Mouse (Mus musculus) CH12.LX (cell line): Measurements from ENCODE around the gene Gng2. TPM values are rescaled to one million over a fixed set of nuclear protein-coding genes. Genes with fewer than 3 reads are reported as not detected.

Experiments used
- DNase-seq: peaks from one replicate; pipeline ENCODE4 v3.0.0-alpha.2; 2013; ENCODE audit errors: extremely low read depth
- H3K27ac ChIP-seq: 2 replicates; pipeline ENCODE4 v1.5.1; 2012; ENCODE audit warnings: low read depth, mild to moderate bottlenecking, control low read depth, moderate library complexity; ENCODE audit not compliant: insufficient read depth
- H3K27me3 ChIP-seq: replicated peaks from 2 replicates; pipeline ENCODE3; 2012; ENCODE audit warnings: inconsistent platforms
- H3K36me3 ChIP-seq, 2 experiments: replicated peaks in 1 of 2; 2 replicates each; pipeline versions ENCODE3 to v1.6.1; 2012; ENCODE audit warnings: inconsistent platforms in 1 of 2, low read length in 1 of 2, mild to moderate bottlenecking in 1 of 2, mixed read lengths in 1 of 2, moderate library complexity in 1 of 2; ENCODE audit not compliant: control insufficient read depth in 1 of 2, insufficient read depth in 1 of 2
- H3K4me1 ChIP-seq, 2 experiments: 2 replicates each; pipeline ENCODE4 v1.6.1; 2012; ENCODE audit warnings: inconsistent platforms in 1 of 2, moderate library complexity in 1 of 2; ENCODE audit not compliant: insufficient read depth in 2 of 2, control insufficient read depth in 1 of 2
- H3K4me2 ChIP-seq: 2 replicates; pipeline ENCODE4 v1.6.1; 2012; ENCODE audit warnings: low read depth, mild to moderate bottlenecking, control low read depth; ENCODE audit not compliant: poor library complexity, insufficient read depth, severe bottlenecking
- H3K4me3 ChIP-seq, 3 experiments: fragments of 150-350 bp in 1 of 3; sonication (generic) in 1 of 3; replicated peaks in 1 of 3; 2 replicates each; pipeline versions ENCODE3 to v1.5.1; 2011 to 2012; ENCODE audit warnings: low read depth in 2 of 3, low read length in 2 of 3, mild to moderate bottlenecking in 2 of 3, moderate library complexity in 2 of 3, control low read depth in 1 of 3, improper control_type of control experiment in 1 of 3, inconsistent platforms in 1 of 3, mixed read lengths in 1 of 3; ENCODE audit not compliant: poor library complexity in 1 of 3
- H3K79me2 ChIP-seq: replicated peaks from 2 replicates; pipeline ENCODE4 v1.6.1; 2012; ENCODE audit warnings: mild to moderate bottlenecking, moderate library complexity; ENCODE audit not compliant: control insufficient read depth, poor library complexity, insufficient read depth, severe bottlenecking; ENCODE audit errors: extremely low read depth
- H3K9ac ChIP-seq: 2 replicates; pipeline ENCODE4 v1.6.1; 2012; ENCODE audit warnings: low read depth, mild to moderate bottlenecking, control low read depth, moderate library complexity; ENCODE audit not compliant: insufficient read depth
- H3K9me3 ChIP-seq: replicated peaks from 2 replicates; pipeline ENCODE3; 2012; ENCODE audit warnings: low read length, inconsistent platforms, mixed read lengths
- BHLHE40 ChIP-seq: IDR thresholded peaks from 2 replicates; pipeline ENCODE4 v1.6.1; 2011; ENCODE audit warnings: mild to moderate bottlenecking, low read depth, low read length, improper control_type of control experiment
- CHD1 ChIP-seq: IDR thresholded peaks from 2 replicates; pipeline ENCODE4 v1.6.1; 2012; ENCODE audit warnings: low read depth, low read length, improper control_type of control experiment, inconsistent platforms
- CHD2 ChIP-seq: IDR thresholded peaks from 2 replicates; pipeline ENCODE4 v1.6.1; 2011; ENCODE audit warnings: low read length, improper control_type of control experiment
- CTCF ChIP-seq, 2 experiments: IDR thresholded peaks in 1 of 2; conservative IDR thresholded peaks in 1 of 2; 2 replicates each; pipeline ENCODE4 v1.5.1; 2011 to 2012; ENCODE audit warnings: low read depth in 2 of 2, low read length in 2 of 2, improper control_type of control experiment in 1 of 2, inconsistent platforms in 1 of 2, mild to moderate bottlenecking in 1 of 2, moderate library complexity in 1 of 2
- ELF1 ChIP-seq: IDR thresholded peaks from 2 replicates; pipeline ENCODE4 v1.6.1; 2014; ENCODE audit warnings: low read depth, mild to moderate bottlenecking, inconsistent platforms, low read length, improper control_type of control experiment
- EP300 ChIP-seq: IDR thresholded peaks from 2 replicates; pipeline ENCODE4 v1.6.1; 2011; ENCODE audit warnings: low read length, improper control_type of control experiment
- ETS1 ChIP-seq: conservative IDR thresholded peaks from 2 replicates; pipeline ENCODE4 v1.6.1; 2012; ENCODE audit warnings: low read depth, mild to moderate bottlenecking, inconsistent platforms, low read length, improper control_type of control experiment, moderate library complexity
- GABPA ChIP-seq: IDR thresholded peaks from 2 replicates; pipeline ENCODE4 v1.6.1; 2012; ENCODE audit warnings: low read depth, low read length, improper control_type of control experiment, inconsistent platforms; ENCODE audit not compliant: insufficient replicate concordance
- HCFC1 ChIP-seq: IDR thresholded peaks from 2 replicates; pipeline ENCODE4 v1.6.1; 2012; ENCODE audit warnings: low read depth, mild to moderate bottlenecking, inconsistent platforms, low read length, improper control_type of control experiment
- IRF4 ChIP-seq: IDR thresholded peaks from 2 replicates; pipeline ENCODE4 v1.6.1; 2014; ENCODE audit warnings: low read depth, mild to moderate bottlenecking, inconsistent platforms, low read length, improper control_type of control experiment
- JUN ChIP-seq: IDR thresholded peaks from 2 replicates; pipeline ENCODE4 v1.6.1; 2011; ENCODE audit warnings: low read depth, mild to moderate bottlenecking, low read length, improper control_type of control experiment, moderate library complexity; ENCODE audit not compliant: insufficient read depth
- JUND ChIP-seq: conservative IDR thresholded peaks from 2 replicates; pipeline ENCODE4 v1.6.1; 2011; ENCODE audit warnings: low read depth, low read length, improper control_type of control experiment
- MAFK ChIP-seq: IDR thresholded peaks from 2 replicates; pipeline ENCODE4 v1.6.1; 2011; ENCODE audit warnings: low read length, improper control_type of control experiment; ENCODE audit not compliant: insufficient replicate concordance
- MAX ChIP-seq: IDR thresholded peaks from 2 replicates; pipeline ENCODE4 v1.6.1; 2011; ENCODE audit warnings: low read length, improper control_type of control experiment
- MAZ ChIP-seq: IDR thresholded peaks from 2 replicates; pipeline ENCODE4 v1.6.1; 2012; ENCODE audit warnings: low read depth, mild to moderate bottlenecking, inconsistent platforms, low read length, improper control_type of control experiment, moderate library complexity
- MEF2A ChIP-seq: IDR thresholded peaks from 2 replicates; pipeline ENCODE4 v1.6.1; 2014; ENCODE audit warnings: low read depth, mild to moderate bottlenecking, inconsistent platforms, low read length, improper control_type of control experiment, borderline replicate concordance
- MXI1 ChIP-seq: IDR thresholded peaks from 2 replicates; pipeline ENCODE4 v1.6.1; 2011; ENCODE audit warnings: mild to moderate bottlenecking, low read depth, low read length, improper control_type of control experiment
- MYC ChIP-seq: IDR thresholded peaks from 2 replicates; pipeline ENCODE4 v1.6.1; 2011; ENCODE audit warnings: low read depth, mild to moderate bottlenecking, improper control_type of control experiment, low read length
- NELFE ChIP-seq: IDR thresholded peaks from 2 replicates; pipeline ENCODE4 v1.6.1; 2011; ENCODE audit warnings: low read depth, low read length, improper control_type of control experiment
- NRF1 ChIP-seq: IDR thresholded peaks from 2 replicates; pipeline ENCODE4 v1.6.1; 2014; ENCODE audit warnings: low read depth, mild to moderate bottlenecking, inconsistent platforms, low read length, improper control_type of control experiment, moderate library complexity
- PAX5 ChIP-seq: IDR thresholded peaks from 2 replicates; pipeline ENCODE4 v1.6.1; 2012; ENCODE audit warnings: low read length, inconsistent platforms, mixed read lengths
- POLR2AphosphoS2 ChIP-seq: IDR thresholded peaks from 2 replicates; pipeline ENCODE4 v1.6.1; 2011; ENCODE audit warnings: low read depth, low read length, improper control_type of control experiment
- RAD21 ChIP-seq: IDR thresholded peaks from 2 replicates; pipeline ENCODE4 v1.6.1; 2011; ENCODE audit warnings: low read depth, mild to moderate bottlenecking, low read length, improper control_type of control experiment, moderate library complexity
- RCOR1 ChIP-seq: conservative IDR thresholded peaks from 2 replicates; pipeline ENCODE4 v1.6.1; 2012; ENCODE audit warnings: low read depth, mild to moderate bottlenecking, inconsistent platforms, low read length, improper control_type of control experiment
- SIN3A ChIP-seq: IDR thresholded peaks from 2 replicates; pipeline ENCODE4 v1.6.1; 2012; ENCODE audit warnings: low read length, improper control_type of control experiment, inconsistent platforms
- SMC3 ChIP-seq: IDR thresholded peaks from 2 replicates; pipeline ENCODE4 v1.6.1; 2011; ENCODE audit warnings: low read depth, low read length, improper control_type of control experiment
- TBP ChIP-seq: conservative IDR thresholded peaks from 2 replicates; pipeline ENCODE4 v1.6.1; 2011; ENCODE audit warnings: low read depth, low read length, improper control_type of control experiment
- TCF12 ChIP-seq: IDR thresholded peaks from 2 replicates; pipeline ENCODE4 v1.6.1; 2014; ENCODE audit warnings: low read depth, mild to moderate bottlenecking, inconsistent platforms, low read length, improper control_type of control experiment
- UBTF ChIP-seq: IDR thresholded peaks from 2 replicates; pipeline ENCODE4 v1.6.1; 2012; ENCODE audit warnings: low read depth, mild to moderate bottlenecking, inconsistent platforms, low read length, improper control_type of control experiment, moderate library complexity
- USF1 ChIP-seq: IDR thresholded peaks from 2 replicates; pipeline ENCODE4 v1.6.1; 2014; ENCODE audit warnings: low read depth, mild to moderate bottlenecking, inconsistent platforms, low read length, improper control_type of control experiment
- USF2 ChIP-seq: conservative IDR thresholded peaks from 2 replicates; pipeline ENCODE4 v1.6.1; 2011; ENCODE audit warnings: low read depth, low read length, improper control_type of control experiment
- ZC3H11A ChIP-seq: IDR thresholded peaks from 2 replicates; pipeline ENCODE4 v1.6.1; 2012; ENCODE audit warnings: low read depth, mild to moderate bottlenecking, inconsistent platforms, low read length, improper control_type of control experiment
- ZKSCAN1 ChIP-seq: IDR thresholded peaks from 2 replicates; pipeline ENCODE4 v1.6.1; 2012; ENCODE audit warnings: low read depth, inconsistent platforms, low read length, improper control_type of control experiment, borderline replicate concordance
- ZMIZ1 ChIP-seq: IDR thresholded peaks from 2 replicates; pipeline ENCODE4 v1.6.1; 2012; ENCODE audit warnings: low read depth, mild to moderate bottlenecking, inconsistent platforms, low read length, improper control_type of control experiment
- ZNF384 ChIP-seq: IDR thresholded peaks from 2 replicates; pipeline ENCODE4 v1.6.1; 2012; ENCODE audit warnings: low read depth, low read length, improper control_type of control experiment, inconsistent platforms
- dilution Hi-C: fragments of 300-500 bp; cut with MboI; formaldehyde crosslinking; loops from 2 replicates; pipeline ENCODE4 v1.14.3; 2020; ENCODE audit warnings: low sequenced_read_pairs; ENCODE audit not compliant: extremely low pct_unique_long_range_greater_than_20kb, extremely low pct_ligation_motif_present
- in situ Hi-C: fragments of 300-500 bp; cut with MboI; formaldehyde crosslinking; loops from 3 replicates; pipeline ENCODE4 v1.14.3; 2019; ENCODE audit warnings: low sequenced_read_pairs, low pct_ligation_motif_present, low pct_unique_long_range_greater_than_20kb, mixed read lengths
- polyA plus RNA-seq: library from polyadenylated mRNA; unstranded; fragments of >175 nt; gene quantifications from 2 replicates; pipeline ENCODE4 v1.2.1, GENCODE M21; 2012; ENCODE audit warnings: low read depth; ENCODE audit not compliant: insufficient read length
- total RNA-seq, 2 experiments: library from RNA; depleted of rRNA; stranded (reverse); fragments of 300-350 nt in 1 of 2; fragments of >200 nt in 1 of 2; gene quantifications; 2 replicates each; pipeline ENCODE4 v1.2.3; 2012 to 2014

Gene Gng2
- total and polyA plus RNA-seq, 3 experiments: 52.1 to 67.7 (median 63.4) TPM

DNA sequence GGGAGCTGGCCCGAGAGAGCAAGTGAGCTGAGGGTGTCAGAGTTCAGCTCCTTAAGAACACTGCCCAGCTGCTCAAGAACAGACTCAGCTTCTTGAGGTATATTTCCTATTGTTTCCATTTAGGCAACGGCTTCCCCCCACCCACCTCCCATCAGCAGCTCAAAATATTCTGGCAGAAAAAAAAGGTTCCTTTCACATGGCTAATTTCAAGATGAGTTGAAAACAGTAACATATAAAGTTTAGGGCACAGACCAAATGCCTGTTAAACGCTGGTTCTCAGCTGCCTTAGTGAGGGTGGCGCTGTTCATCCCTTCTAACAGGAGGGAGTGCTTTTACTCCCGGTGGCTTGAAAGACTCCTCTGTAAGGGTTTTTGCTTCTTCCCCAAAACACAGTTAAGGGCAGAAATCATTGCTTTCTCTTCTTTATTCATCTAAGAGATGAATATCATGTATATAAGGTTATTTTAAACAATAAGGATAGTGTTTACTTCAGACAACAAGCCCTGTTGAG is 8.4 kb downstream of the Gng2 start:
- H3K9me3 ChIP-seq: no peaks in the 10 kb centered on the region
- H3K27ac ChIP-seq: peak overlapping the region; percentile 96
- in situ Hi-C loops: no loop called here
- peaks cover 0 to 14% of the 10 kb centered on the region in 2 experiments for H3K36me3 ChIP-seq
- dilution Hi-C loops: no loop called here
- peak overlapping the region; percentile 100 for H3K4me2 ChIP-seq
- no peak for TF ChIP-seq CHD2
- TF ChIP-seq TCF12: no peak
- TF ChIP-seq TBP: no peak
- TF ChIP-seq SMC3: peak; percentile 41
- no peak for TF ChIP-seq JUND
- TF ChIP-seq EP300: no peak; the same call in 1 of the 2 replicates
- TF ChIP-seq SIN3A: peak; percentile 21; the same call in 1 of the 2 replicates
- TF ChIP-seq NRF1: no peak
- peak; percentile 56; the same call in 1 of the 2 replicates for TF ChIP-seq MYC
- peak; percentile 7 to 75; a peak in 2 of 4 replicates for TF ChIP-seq CTCF (conservative IDR thresholded peaks at IDR 0.05 in 1 of 2, IDR thresholded peaks at IDR 0.05 in 1 of 2; ENCODE audit: low read depth in 2 of 2, low read length in 2 of 2)
- TF ChIP-seq NELFE: no peak
- TF ChIP-seq CHD1: no peak
- no peak for TF ChIP-seq POLR2AphosphoS2
- no peak for TF ChIP-seq ZKSCAN1
- TF ChIP-seq GABPA: no peak
- 0 out of 2 replicates have a peak, but pooled peaks have one; percentile 25 for TF ChIP-seq MEF2A
- TF ChIP-seq ZMIZ1: no peak
- no peak for TF ChIP-seq MAFK
- no peak for TF ChIP-seq ELF1
- TF ChIP-seq HCFC1: no peak
- TF ChIP-seq UBTF: no peak
- TF ChIP-seq PAX5: no peak
- TF ChIP-seq ETS1: no peak
- no peak for TF ChIP-seq JUN
- TF ChIP-seq IRF4: peak; percentile 67; the same call in 1 of the 2 replicates
- peak; percentile 36; the same call in 1 of the 2 replicates for TF ChIP-seq ZNF384
- TF ChIP-seq ZC3H11A: no peak
- no peak for TF ChIP-seq MXI1
- TF ChIP-seq RCOR1: no peak
- TF ChIP-seq RAD21: peak; percentile 41
- no peak for TF ChIP-seq BHLHE40
- no peak for TF ChIP-seq MAX
- no peak for TF ChIP-seq MAZ
- TF ChIP-seq USF2: no peak
- TF ChIP-seq USF1: no peak
- TF ChIP-seq, all 38 proteins: peak for 8
- H3K4me1 ChIP-seq: peaks cover 28 to 81% of the 10 kb centered on the region in 2 experiments
- peaks cover 40% of the 10 kb centered on the region for H3K79me2 ChIP-seq
- H3K27me3 ChIP-seq: no peaks in the 10 kb centered on the region
- peak overlapping the region; percentile 65 for H3K9ac ChIP-seq
- DNase-seq: no peak
- peak overlapping the region; percentile 40 to 50 (median 47) for H3K4me3 ChIP-seq
